Mouse (Mus musculus) frontal cortex, adult 2 months (tissue): ENCODE results near the gene 2310022A10Rik. TPM values are rescaled to one million over a fixed set of nuclear protein-coding genes. Genes with fewer than 3 reads are reported as not detected.

ENCODE experiments used
- DNase-seq, 2 experiments: peaks; one replicate each; pipeline ENCODE4 v3.0.0; 2022; ENCODE audit warnings: low spot score in 1 of 2; ENCODE audit errors: extremely low spot score in 1 of 2
- polyA plus RNA-seq: library from polyadenylated mRNA; depleted of rRNA; stranded (reverse); fragments of >200 nt; gene quantifications from 2 replicates; pipeline ENCODE4 v1.2.3, GENCODE M21; 2012; rRNA removed

The 2310022A10Rik gene
- 32.0 and 32.3 TPM in 2 replicates for polyA plus RNA-seq

- peak; percentile 97 for DNase-seq
These were observed at the start of gene 2310022A10Rik, which contains the start of gene Pld3 for GRCm38 (mm10) chr7:27552931-27553513. Gene 2310022A10Rik, plus strand, starts transcription at chr7:27553233. Gene Pld3, minus strand, starts transcription at chr7:27553218.

- no peak for DNase-seq
These were observed 46.2 kb upstream of the 2310022A10Rik start for GRCm38 (mm10) chr7:27506765-27507370.

- peak; percentile 84 to 93 for DNase-seq
These were observed 45.1 kb upstream of the 2310022A10Rik start for GRCm38 (mm10) chr7:27507711-27508647.

GRCm38 (mm10) chr7:27508648-27509005 lies 44.4 kb upstream of the 2310022A10Rik start:
- DNase-seq: peak in 1 of 2 experiments; percentile 67

GRCm38 (mm10) chr7:27510809-27511208 lies 42.2 kb upstream of the 2310022A10Rik start:
- no peak for DNase-seq

GRCm38 (mm10) chr7:27514961-27515360 lies 38.1 kb upstream of the 2310022A10Rik start:
- DNase-seq: no peak

GRCm38 (mm10) chr7:27518314-27518713 lies 34.7 kb upstream of the 2310022A10Rik start:
- DNase-seq: no peak

GRCm38 (mm10) chr7:27520104-27520503 lies 32.9 kb upstream of the 2310022A10Rik start:
- no peak for DNase-seq

- DNase-seq: no peak
These were observed 32.4 kb upstream of the 2310022A10Rik start for GRCm38 (mm10) chr7:27520599-27520998.

GRCm38 (mm10) chr7:27522967-27523366 lies 30.1 kb upstream of the 2310022A10Rik start, which contains the start of gene Hipk4:
Gene Hipk4, plus strand, starts transcription at chr7:27523267.
- no peak for DNase-seq

GRCm38 (mm10) chr7:27523805-27524204 lies 29.2 kb upstream of the 2310022A10Rik start:
- no peak for DNase-seq

- peak in 1 of 2 experiments; percentile 87 for DNase-seq
These were observed 26.8 kb upstream of the 2310022A10Rik start for GRCm38 (mm10) chr7:27526039-27526827.

- DNase-seq: no peak
These were observed 24.0 kb upstream of the 2310022A10Rik start for GRCm38 (mm10) chr7:27529070-27529469.

- DNase-seq: no peak
These were observed 22.1 kb upstream of the 2310022A10Rik start for GRCm38 (mm10) chr7:27530937-27531336.

- no peak for DNase-seq
These were observed 21.3 kb upstream of the 2310022A10Rik start for GRCm38 (mm10) chr7:27531707-27532106.

- no peak for DNase-seq
These were observed 20.5 kb upstream of the 2310022A10Rik start for GRCm38 (mm10) chr7:27532480-27533050.

GRCm38 (mm10) chr7:27535386-27535785 lies 17.6 kb upstream of the 2310022A10Rik start:
- no peak for DNase-seq

- no peak for DNase-seq
These were observed 16.4 kb upstream of the 2310022A10Rik start for GRCm38 (mm10) chr7:27536618-27537017.

- no peak for DNase-seq
These were observed 15.0 kb upstream of the 2310022A10Rik start for GRCm38 (mm10) chr7:27537998-27538397.

GRCm38 (mm10) chr7:27538797-27539196 lies 14.2 kb upstream of the 2310022A10Rik start:
- no peak for DNase-seq
